Mouse (Mus musculus) embryo, embryonic 10.5 days (tissue): Measurements from ENCODE around the gene Ercc1.

Experiments used
- DNase-seq: peaks from one replicate; pipeline ENCODE4 v3.0.0-alpha.2; 2015; ENCODE audit warnings: low spot score

Gene Ercc1

GRCm38 (mm10) chr7:19344237-19344847 lies at the start of gene Ercc1:
TSS of gene Ercc1 (plus strand) at chr7:19344778.
- no peak for DNase-seq

GRCm38 (mm10) chr7:19295503-19296185 lies 48.9 kb upstream of the Ercc1 start:
- peak; percentile 98 for DNase-seq

GRCm38 (mm10) chr7:19297034-19297433 lies 47.5 kb upstream of the Ercc1 start:
- DNase-seq = no peak

DNA sequence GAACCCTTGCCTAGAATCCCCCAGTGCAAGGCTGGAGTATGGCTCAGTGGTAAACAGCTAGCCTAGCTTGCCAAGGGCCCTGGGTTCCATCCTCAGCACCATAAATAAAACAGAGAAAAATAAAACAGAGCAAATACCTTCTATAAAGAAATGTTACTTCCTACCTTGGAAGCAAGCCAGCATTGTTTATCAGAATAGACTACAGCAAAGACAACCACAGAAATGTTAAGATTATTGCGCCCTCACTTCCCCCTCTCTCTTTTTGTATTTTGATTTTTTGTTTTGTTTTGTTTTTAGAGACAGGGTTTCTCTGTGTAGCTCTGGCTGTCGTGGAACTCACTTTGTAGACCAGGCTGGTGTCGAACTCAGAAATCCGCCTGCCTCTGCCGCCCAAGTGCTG lies 46.8 kb upstream of the Ercc1 start:
- DNase-seq = no peak

- peak; percentile 77 for DNase-seq
Observed at GRCm38 (mm10) chr7:19299194-19299593, 45.4 kb upstream of the Ercc1 start.

DNA sequence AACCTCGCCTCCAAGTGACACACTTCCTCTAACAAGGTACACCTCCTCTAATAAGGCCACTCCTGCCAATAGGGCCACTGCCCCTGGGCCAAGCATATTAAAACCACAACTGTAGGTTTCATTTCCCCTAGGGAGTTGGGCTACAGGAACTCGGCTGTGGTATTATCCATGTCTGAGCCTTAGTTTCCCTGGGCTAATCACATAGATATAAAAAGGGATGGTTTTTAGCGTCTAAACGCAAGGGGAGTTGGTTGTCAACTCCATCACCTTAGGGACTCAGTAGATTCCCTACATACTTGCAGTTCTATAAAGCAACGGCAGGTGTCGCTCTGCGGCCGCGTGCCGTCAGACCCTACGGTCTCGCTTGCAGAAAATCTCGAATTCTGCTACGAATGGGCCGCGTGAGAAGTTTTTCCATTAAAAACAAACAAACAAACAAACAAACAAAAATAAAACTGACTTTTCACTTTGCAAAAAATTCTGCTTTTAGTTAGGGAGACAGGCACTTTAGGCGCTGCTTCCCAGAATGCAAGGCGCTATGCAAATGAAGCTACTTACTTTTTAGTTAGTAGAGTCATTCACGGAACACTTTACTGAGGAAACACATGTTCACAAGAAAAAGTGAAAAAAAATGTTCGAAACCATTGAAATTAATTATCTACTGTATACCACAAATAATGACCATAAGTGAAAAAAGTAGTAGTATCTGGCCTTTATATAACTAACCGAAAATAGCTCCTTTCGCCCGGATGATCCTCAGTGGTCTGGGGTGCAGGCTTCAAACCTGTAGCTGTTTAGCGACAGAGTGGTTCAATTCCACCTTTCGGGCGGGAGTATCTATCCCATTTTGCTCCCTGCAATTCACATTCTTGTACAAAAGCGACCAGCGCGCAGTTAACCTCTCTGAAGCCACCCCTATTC lies 43.8 kb upstream of the Ercc1 start:
- peak; percentile 85 for DNase-seq

- DNase-seq = no peak
Observed at GRCm38 (mm10) chr7:19301461-19302263, 42.9 kb upstream of the Ercc1 start.

GRCm38 (mm10) chr7:19302264-19303045 lies 42.1 kb upstream of the Ercc1 start:
- no peak for DNase-seq

DNA sequence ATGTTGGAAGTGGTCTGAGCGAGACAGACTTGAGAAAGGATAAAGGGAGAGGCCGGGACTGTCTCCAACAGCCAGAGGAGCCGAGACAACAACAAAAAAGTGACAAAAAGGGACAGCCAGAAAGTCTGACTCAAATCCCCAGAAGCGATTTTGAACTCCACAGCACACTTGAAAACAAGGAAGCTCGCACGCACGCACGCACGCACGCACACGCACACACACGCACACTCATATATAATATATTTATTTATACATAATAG lies 41.6 kb upstream of the Ercc1 start:
- DNase-seq = no peak

DNA sequence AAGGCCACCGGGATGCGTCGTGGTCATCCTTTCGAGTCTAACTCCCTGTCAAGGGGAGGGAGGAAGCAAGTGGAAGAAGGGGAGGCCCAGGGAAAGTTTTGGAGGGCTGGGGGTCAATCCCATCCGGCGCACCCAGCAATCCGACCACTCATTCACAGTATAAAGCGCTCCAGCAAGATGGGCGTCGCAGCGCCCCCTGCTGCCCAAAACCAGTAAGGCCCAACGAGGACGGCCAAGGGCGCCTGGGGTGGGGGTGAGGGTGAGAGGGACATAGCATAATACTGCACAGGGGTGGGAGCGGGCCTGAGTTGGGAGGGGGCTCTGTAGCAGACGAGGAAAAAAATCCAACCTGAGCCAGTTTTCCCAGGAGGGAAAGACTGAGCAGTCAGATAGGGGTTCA lies 40.8 kb upstream of the Ercc1 start:
- peak; percentile 86 for DNase-seq

GRCm38 (mm10) chr7:19304501-19305412 lies 39.8 kb upstream of the Ercc1 start:
- DNase-seq = peak; percentile 32

- no peak for DNase-seq
Observed at GRCm38 (mm10) chr7:19305413-19305735, 39.2 kb upstream of the Ercc1 start.

DNA sequence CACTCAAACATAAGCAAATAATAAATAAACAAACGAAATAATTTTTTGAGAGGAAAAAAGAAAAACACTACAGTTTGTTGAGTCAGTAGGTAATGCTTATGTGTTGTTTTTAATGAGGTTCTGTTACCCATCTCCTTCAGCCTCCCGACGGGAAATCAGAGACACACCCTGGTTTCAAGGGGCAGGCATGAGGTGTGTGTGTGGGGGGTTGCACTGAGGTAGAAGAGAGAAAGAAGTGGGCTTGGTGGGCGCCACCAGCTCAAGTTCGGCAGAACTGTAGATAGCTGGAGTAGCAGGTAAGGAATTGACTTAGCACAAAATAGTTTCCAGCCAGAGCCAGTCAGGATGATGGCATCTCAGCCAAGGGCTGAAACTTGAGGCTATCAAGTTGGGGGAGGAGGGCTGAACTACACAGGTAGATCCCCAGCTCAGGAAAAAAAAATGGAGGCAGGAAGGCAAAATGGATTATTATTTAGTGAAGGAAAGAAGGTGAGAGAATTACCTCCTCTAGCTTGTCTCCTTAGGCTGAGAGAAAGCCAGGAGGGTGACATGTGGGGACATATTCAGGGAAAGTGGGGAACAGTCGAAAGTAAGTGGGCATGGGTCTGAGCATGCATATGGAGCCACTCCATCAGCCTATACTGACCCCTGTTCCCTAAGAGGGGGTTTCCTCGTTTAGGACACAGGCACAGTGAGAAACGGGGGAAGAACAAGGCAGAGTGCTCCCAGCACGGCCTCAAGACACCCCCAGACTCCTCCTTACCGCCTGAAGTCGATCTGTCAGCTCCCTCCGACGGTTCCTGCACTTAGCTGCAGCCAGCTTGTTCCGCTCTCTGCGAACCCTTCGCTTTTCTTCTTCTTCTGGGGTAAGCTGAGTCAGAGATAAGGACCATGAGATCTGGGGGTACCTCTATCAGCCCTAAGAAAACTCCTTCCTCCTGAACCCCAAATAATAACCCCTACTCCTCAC lies 38.5 kb upstream of the Ercc1 start:
- DNase-seq = no peak

GRCm38 (mm10) chr7:19306819-19307738 lies 37.5 kb upstream of the Ercc1 start:
- no peak for DNase-seq

DNA sequence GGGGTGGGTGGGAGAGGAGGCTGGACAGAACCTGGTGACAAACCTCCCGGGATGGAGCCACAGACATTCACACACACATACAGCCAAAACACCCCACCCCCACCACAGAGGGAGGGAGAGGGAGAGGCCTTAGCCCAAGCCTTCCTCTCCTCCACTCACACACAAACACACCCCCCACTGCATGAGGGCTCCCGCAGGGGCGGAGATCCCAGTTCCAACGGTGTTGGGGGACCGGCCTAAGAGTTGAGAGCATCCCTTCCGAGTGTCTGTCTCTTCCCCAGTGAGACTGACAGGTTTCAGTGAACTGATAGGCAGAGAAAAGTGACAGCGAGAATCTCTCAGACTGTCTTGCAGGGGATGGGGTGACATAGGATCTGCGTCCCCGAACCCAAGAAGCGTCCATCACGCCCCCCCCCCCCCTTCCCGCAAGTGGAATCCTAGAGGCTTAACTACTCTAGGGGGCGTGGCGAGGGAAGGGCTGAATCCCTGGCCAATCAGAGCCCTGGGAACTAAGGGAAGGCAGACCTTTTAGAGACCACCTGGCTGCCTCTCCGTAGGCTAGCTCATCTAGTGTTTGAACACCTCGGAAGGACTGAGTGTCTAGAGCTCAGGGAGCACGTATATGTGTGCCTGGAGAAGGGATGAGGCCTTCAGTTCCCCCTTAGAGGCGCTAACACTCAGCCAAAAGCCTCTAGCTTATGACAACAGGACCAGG lies 36.7 kb upstream of the Ercc1 start:
- DNase-seq = peak; percentile 83

GRCm38 (mm10) chr7:19308454-19309277 lies 35.9 kb upstream of the Ercc1 start:
- peak; percentile 97 for DNase-seq
